Mouse (Mus musculus) C2C12 (cell line): Measurements from ENCODE around the gene Rnf217. TPM values are rescaled to one million over a fixed set of nuclear protein-coding genes. Genes with fewer than 3 reads are reported as not detected.

Source experiments
- H3K27me3 ChIP-seq: one replicate; pipeline ENCODE4 v1.6.1; 2011; ENCODE audit not compliant: control insufficient read depth, insufficient read depth, insufficient read length
- H3K36me3 ChIP-seq: one replicate; pipeline ENCODE4 v1.6.1; 2011; ENCODE audit not compliant: control insufficient read depth, insufficient read depth
- H3K4me3 ChIP-seq: one replicate; pipeline ENCODE4 v1.5.1; 2011; ENCODE audit warnings: mild to moderate bottlenecking, control low read depth; ENCODE audit not compliant: poor library complexity, insufficient read depth, severe bottlenecking
- H3K79me2 ChIP-seq: one replicate; pipeline ENCODE4 v1.6.1; 2011; ENCODE audit not compliant: control insufficient read depth, insufficient read depth
- H3K79me3 ChIP-seq: one replicate; pipeline ENCODE4 v1.6.1; 2011; ENCODE audit warnings: low read depth, control low read depth
- H3ac ChIP-seq: one replicate; pipeline ENCODE3; 2011; ENCODE audit warnings: low read depth; ENCODE audit not compliant: control insufficient read depth, insufficient read length
- CEBPB ChIP-seq: IDR thresholded peaks from one replicate; pipeline ENCODE4 v1.6.1; 2011; ENCODE audit warnings: low read depth, mild to moderate bottlenecking, control low read depth, moderate library complexity
- CTCF ChIP-seq: IDR thresholded peaks from one replicate; pipeline ENCODE4 v1.5.1; 2011; ENCODE audit not compliant: control insufficient read depth, insufficient read depth, insufficient read length
- FOSL1 ChIP-seq: IDR thresholded peaks from one replicate; pipeline ENCODE4 v1.8.0; 2011; ENCODE audit warnings: mild to moderate bottlenecking, low read length; ENCODE audit not compliant: poor library complexity, insufficient read depth, severe bottlenecking
- MAX ChIP-seq: IDR thresholded peaks from one replicate; pipeline ENCODE4 v1.6.1; 2011; ENCODE audit warnings: mild to moderate bottlenecking, control low read depth
- MYOD1 ChIP-seq: IDR thresholded peaks from one replicate; pipeline ENCODE4 v1.6.1; 2011; ENCODE audit warnings: low read depth; ENCODE audit not compliant: control insufficient read depth, insufficient read length
- MYOG ChIP-seq: IDR thresholded peaks from one replicate; pipeline ENCODE4 v1.6.1; 2011; ENCODE audit not compliant: control insufficient read depth, insufficient read length; ENCODE audit errors: extremely low read depth
- USF1 ChIP-seq: IDR thresholded peaks from one replicate; pipeline ENCODE4 v1.6.1; 2011; ENCODE audit warnings: low read depth, mild to moderate bottlenecking, control low read depth, moderate library complexity
- polyA plus RNA-seq: library from polyadenylated mRNA; unstranded; fragments of >200 nt; fragmentation: generic; extraction: Trizol; gene quantifications from one replicate; pipeline ENCODE4 v1.2.1, GENCODE M21; 2012; ENCODE audit warnings: missing spikeins

Gene Rnf217
- polyA plus RNA-seq, 1 experiment = 3.7 TPM

DNA sequence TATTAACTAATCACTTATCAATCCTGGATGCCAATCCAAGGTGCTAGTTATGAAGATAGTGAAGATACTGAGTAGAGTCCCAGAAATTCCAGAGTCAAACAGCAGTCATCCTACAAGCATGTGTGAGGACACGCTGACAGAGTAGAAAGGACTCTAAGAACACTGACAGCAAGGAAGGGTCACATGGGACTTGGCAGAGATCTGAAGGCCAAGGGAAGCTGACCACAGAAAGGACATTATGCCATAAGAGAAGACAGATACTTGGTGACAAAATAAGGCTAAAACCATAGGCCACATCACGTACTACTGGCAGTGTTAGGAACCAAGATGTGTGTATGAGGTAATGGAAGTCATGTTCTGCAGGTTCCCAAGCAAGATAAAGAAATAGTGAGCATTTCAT lies 11.1 kb downstream of the Rnf217 start:
- Histone ChIP-seq H3K4me3 (no peak overlapping the region), H3K79me3 (peaks cover 84% of the 10 kb centered on the region), H3K36me3 (no peaks in the 10 kb centered on the region), H3K79me2 (peaks cover 100% of the 10 kb centered on the region), H3K27me3 (no peaks in the 10 kb centered on the region), H3ac (no peak overlapping the region)
- TF ChIP-seq USF1 (no peak), CTCF (no peak), MYOD1 (no peak), CEBPB (no peak), MAX (no peak), FOSL1 (no peak), MYOG (no peak)

- H3K79me2 ChIP-seq = peaks cover 100% of the 10 kb centered on the region
- no peak overlapping the region for H3ac ChIP-seq
- H3K27me3 ChIP-seq = no peaks in the 10 kb centered on the region
- H3K4me3 ChIP-seq = no peak overlapping the region
- H3K79me3 ChIP-seq = peaks cover 78% of the 10 kb centered on the region
- no peaks in the 10 kb centered on the region for H3K36me3 ChIP-seq
- peak; percentile 99 for TF ChIP-seq MYOD1
- no peak for TF ChIP-seq MYOG
These were observed 12.2 kb downstream of the Rnf217 start for GRCm38 (mm10) chr10:31596804-31597203.

- H3K27me3 ChIP-seq = no peaks in the 10 kb centered on the region
- peaks cover 100% of the 10 kb centered on the region for H3K79me2 ChIP-seq
- no peak overlapping the region for H3K4me3 ChIP-seq
- H3K79me3 ChIP-seq = peaks cover 85% of the 10 kb centered on the region
- no peaks in the 10 kb centered on the region for H3K36me3 ChIP-seq
- TF ChIP-seq MAX = no peak
- TF ChIP-seq MYOG = no peak
- TF ChIP-seq MYOD1 = no peak
- TF ChIP-seq FOSL1 = no peak
- no peak for TF ChIP-seq USF1
- no peak for TF ChIP-seq CTCF
- TF ChIP-seq CEBPB = no peak
- no peak overlapping the region for H3ac ChIP-seq
These were observed 13.7 kb downstream of the Rnf217 start for GRCm38 (mm10) chr10:31595326-31595725.

DNA sequence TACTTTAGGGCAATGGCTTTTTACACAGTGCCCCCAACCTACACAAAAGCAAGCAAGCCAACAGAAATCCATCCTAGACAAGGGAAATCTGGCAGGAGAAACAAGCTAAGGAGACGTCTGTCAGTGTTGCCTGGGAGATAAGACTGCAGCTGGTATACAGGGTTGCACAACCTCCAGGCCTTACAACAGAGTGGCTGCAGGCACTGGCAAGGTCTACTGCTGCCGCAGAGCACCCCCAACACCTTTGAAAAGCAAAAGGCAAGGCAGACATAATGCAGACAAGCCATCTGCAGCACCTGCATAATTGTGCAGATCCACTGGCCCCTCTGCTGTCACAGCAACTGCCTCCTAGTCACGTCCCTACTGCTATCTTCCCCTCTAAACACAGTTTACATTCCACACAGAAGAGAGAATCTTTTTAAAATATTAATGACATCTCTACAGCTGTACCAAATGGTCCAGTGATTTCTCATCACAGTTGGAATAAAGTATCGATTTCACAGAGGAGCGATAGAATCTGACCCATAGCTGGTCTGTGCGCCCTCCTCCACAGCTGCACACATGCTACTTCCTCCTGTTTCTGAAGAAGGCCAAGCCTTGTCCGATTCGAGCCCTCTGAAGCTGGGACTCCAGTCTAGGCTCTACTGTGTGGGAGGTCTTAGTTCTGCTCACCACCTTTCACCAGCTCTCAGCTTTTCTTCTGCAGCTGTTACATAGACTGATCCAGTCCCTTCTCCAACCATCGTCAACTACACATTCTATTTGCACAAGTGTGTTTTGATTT lies 16.1 kb downstream of the Rnf217 start:
- peak; percentile 66 for TF ChIP-seq MYOD1
- peak; percentile 92 for TF ChIP-seq CEBPB
- no peak for TF ChIP-seq MYOG
- H3ac ChIP-seq = peak overlapping the region; percentile 34
- H3K36me3 ChIP-seq = no peaks in the 10 kb centered on the region
- H3K79me3 ChIP-seq = peaks cover 87% of the 10 kb centered on the region
- no peaks in the 10 kb centered on the region for H3K27me3 ChIP-seq
- H3K4me3 ChIP-seq = no peak overlapping the region
- H3K79me2 ChIP-seq = peaks cover 100% of the 10 kb centered on the region

DNA sequence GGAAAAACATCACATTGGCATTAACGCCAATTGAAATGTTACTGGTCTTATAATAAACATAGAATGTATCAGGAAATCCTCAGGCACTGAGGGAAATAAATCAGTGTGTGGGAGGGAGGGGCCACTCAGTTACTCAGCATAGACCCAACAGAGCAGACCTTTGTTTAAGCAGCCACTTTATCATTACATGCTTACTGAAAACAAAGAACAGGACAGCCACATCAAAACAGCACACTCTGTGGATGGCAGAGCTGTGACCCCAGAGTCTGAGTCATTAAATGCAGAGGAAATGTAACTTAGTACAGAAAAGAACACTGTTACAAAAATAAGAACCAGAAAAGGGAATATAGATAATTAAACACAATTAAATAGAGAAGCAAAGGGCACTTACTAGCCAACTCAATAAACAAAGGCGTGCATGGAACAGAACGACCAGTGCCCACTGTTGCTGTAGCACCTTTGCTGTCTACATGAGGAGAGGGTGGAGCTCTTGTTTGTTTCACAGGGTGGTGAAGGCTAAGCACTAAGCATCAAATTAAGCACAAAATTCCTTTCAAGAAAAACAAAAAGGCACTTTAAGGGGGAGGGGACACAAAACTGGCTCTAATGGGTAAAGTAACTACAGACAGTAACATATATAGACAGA lies 16.8 kb downstream of the Rnf217 start:
- no peaks in the 10 kb centered on the region for H3K27me3 ChIP-seq
- no peak overlapping the region for H3ac ChIP-seq
- no peak overlapping the region for H3K4me3 ChIP-seq
- peaks cover 88% of the 10 kb centered on the region for H3K79me3 ChIP-seq
- no peak for TF ChIP-seq USF1
- no peak for TF ChIP-seq MAX
- no peak for TF ChIP-seq FOSL1
- H3K36me3 ChIP-seq = no peaks in the 10 kb centered on the region
- H3K79me2 ChIP-seq = peaks cover 100% of the 10 kb centered on the region

DNA sequence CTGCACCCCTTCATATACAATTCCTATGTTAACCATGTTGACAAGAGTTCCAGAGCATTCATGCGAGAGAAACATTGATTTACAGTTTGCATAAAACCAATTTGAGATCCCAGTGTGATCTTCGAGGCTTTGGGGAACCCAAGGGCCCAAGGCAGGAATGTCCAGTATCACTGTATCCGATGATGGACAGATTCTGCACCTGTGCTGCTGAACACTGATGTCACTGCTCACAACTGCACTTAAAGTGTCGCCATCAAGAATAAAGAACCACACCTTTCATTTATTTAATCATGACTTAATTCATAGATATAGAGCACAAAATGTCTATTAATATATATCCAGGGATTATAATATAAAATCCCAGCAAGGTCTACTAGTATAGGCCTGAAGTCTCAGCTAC lies 28.3 kb downstream of the Rnf217 start:
- no peak for TF ChIP-seq CTCF
- no peak for TF ChIP-seq CEBPB
- TF ChIP-seq MYOD1 = no peak
- TF ChIP-seq MAX = no peak
- no peak for TF ChIP-seq MYOG
- TF ChIP-seq FOSL1 = no peak
- no peak for TF ChIP-seq USF1
- Histone ChIP-seq H3ac (no peak overlapping the region), H3K27me3 (no peaks in the 10 kb centered on the region), H3K79me3 (peaks cover 75% of the 10 kb centered on the region), H3K79me2 (peaks cover 86% of the 10 kb centered on the region), H3K36me3 (no peaks in the 10 kb centered on the region), H3K4me3 (no peak overlapping the region)
